10 mouse cellular contexts compared by ENCODE assay signal in the genomic region with DNA sequence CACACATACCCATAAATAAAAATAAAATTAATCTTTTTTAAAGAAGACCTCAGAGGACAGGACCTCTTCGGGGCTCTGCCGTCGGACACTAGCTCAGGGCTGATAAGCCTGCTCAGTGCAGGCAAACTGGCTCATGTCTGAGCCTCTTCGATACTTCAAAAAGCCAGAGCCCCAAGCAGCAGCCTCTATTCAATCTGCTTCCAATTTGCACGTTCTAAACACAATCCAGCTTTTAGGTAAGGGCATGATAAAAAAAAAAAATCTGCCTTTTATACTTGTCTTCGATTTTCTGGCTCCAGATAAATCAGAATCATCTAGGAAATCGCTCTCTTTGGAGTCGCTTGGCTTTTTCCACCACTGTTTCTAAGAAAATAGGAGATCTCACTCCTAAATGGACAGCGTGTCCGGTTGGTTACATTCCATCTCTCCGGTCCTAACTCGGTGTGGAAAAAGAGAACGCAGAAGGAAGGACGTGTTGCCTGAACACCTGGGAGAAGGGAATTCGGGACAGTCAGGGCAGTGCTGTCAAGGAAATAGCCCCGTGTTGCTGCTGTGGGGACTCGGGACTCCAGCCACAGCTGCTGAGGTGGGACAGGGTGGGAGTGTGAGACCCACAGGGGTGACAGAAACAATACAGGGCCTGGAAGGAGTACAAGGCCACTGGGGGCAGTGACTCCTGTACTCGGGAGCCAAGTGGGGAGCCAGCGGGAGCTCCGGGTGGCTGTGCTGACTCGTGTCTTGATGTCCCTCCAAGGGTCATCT.
"Had no signal": no experiment of that assay in that cellular context is flagged by ENCODE, and none has a peak within 500 bp of the region (broad histone marks: within the 10 kb centered on the region; RNA-seq: fewer than 3 reads in every experiment).

No protein-coding gene starts in this region.

- H3K9ac ChIP-seq: liver, embryonic 15.5 days had no signal

- H3K4me1 ChIP-seq: liver, embryonic 15.5 days had no signal

- H3K4me3 ChIP-seq: left cerebral cortex, adult 2 months; liver, embryonic 15.5 days had no signal

- H3K36me3 ChIP-seq: liver, embryonic 15.5 days had no signal

- DNase-seq: kidney, adult 8-10 months; kidney, postnatal 25 days; lung, adult 2 months; lung, postnatal 36 days; midbrain, embryonic 14.5 days; thymus, postnatal 36 days had no signal

- H3K27ac ChIP-seq: left cerebral cortex, adult 2 months; liver, embryonic 15.5 days had no signal

- H3K27me3 ChIP-seq: liver, embryonic 15.5 days had no signal

- H3K9me3 ChIP-seq: liver, embryonic 15.5 days had no signal

- H3K4me2 ChIP-seq: liver, embryonic 11.5 days; liver, embryonic 15.5 days had no signal

- ATAC-seq: lung, postnatal 0 days had no signal
